Mouse (Mus musculus) liver, postnatal 0 days (tissue): ENCODE data around the gene Gm20379. TPM values are rescaled to one million over a fixed set of nuclear protein-coding genes. Genes with fewer than 3 reads are reported as not detected.

Source experiments
- ATAC-seq: fragments of 200-750 bp; cut with Nextera tagmentation; 2 replicates; pipeline ENCODE4 v1.8.0; 2017; ENCODE audit warnings: mild to moderate bottlenecking, moderate library complexity
- DNase-seq: peaks from one replicate; pipeline ENCODE4 v3.0.0-alpha.2; 2016
- H3K27ac ChIP-seq: fragments of 300-500 bp; sonication (generic); 2 replicates; pipeline ENCODE4 v1.5.1; 2014; ENCODE audit warnings: antibody characterized with exemption, moderate library complexity, mild to moderate bottlenecking, low read depth
- H3K27me3 ChIP-seq: fragments of 300-500 bp; sonication (generic); 2 replicates; pipeline ENCODE4 v1.6.1; 2014; ENCODE audit warnings: low read length, control low read depth, mixed read lengths; ENCODE audit not compliant: insufficient read depth
- H3K36me3 ChIP-seq: fragments of 300-500 bp; sonication (generic); replicated peaks from 2 replicates; pipeline ENCODE4 v1.6.1; 2014; ENCODE audit warnings: mild to moderate bottlenecking, control low read depth, low read length, moderate library complexity, mixed read lengths; ENCODE audit not compliant: insufficient read depth
- H3K4me1 ChIP-seq: fragments of 300-500 bp; sonication (generic); 2 replicates; pipeline ENCODE4 v1.6.1; 2014; ENCODE audit warnings: antibody characterized with exemption, mild to moderate bottlenecking, control low read depth; ENCODE audit not compliant: insufficient read depth
- H3K4me2 ChIP-seq: fragments of 300-500 bp; sonication (generic); 2 replicates; pipeline ENCODE4 v1.6.1; 2014; ENCODE audit warnings: low read depth, mild to moderate bottlenecking, low read length, moderate library complexity, mixed read lengths
- H3K4me3 ChIP-seq: fragments of 300-500 bp; sonication (generic); 2 replicates; pipeline ENCODE4 v1.5.1; 2014; ENCODE audit warnings: low read depth, low read length
- H3K9ac ChIP-seq: fragments of 300-500 bp; sonication (generic); replicated peaks from 2 replicates; pipeline ENCODE4 v1.6.1; 2014; ENCODE audit warnings: mild to moderate bottlenecking, moderate library complexity
- H3K9me3 ChIP-seq: fragments of 300-500 bp; sonication (generic); 2 replicates; pipeline ENCODE4 v1.6.1; 2016; ENCODE audit warnings: mild to moderate bottlenecking, control low read depth, low read length, mixed read lengths
- CTCF ChIP-seq: sonication (generic); IDR thresholded peaks from 2 replicates; pipeline ENCODE4 v1.5.1; 2016; ENCODE audit warnings: antibody characterized with exemption, low read depth
- EP300 ChIP-seq: IDR thresholded peaks from 2 replicates; pipeline ENCODE4 v1.6.1; 2016; ENCODE audit warnings: antibody characterized with exemption, low read depth, mild to moderate bottlenecking
- WGBS: fragments of 180-500 bp; shearing (Covaris S2); extraction: QIAGEN DNeasy Blood & Tissue Kit; methylation state at CpG from one replicate; pipeline ENCODE4 v1.1.7; 2014; ENCODE audit not compliant: insufficient replicate concordance; 5-methylcytosine and 5-hydroxymethylcytosine counted together
- polyA plus RNA-seq: library from polyadenylated mRNA; unstranded; fragments of >200 nt; fragmentation: Nextera tagmentation; extraction: Ambion mirVana; gene quantifications from 2 replicates; pipeline ENCODE4 v1.2.1, GENCODE M21; 2015

Gm20379 gene
- polyA plus RNA-seq, 1 experiment from 2014 or later: 0.38 TPM

GRCm38 (mm10) chr13:92328000-92328399 is 22.2 kb downstream of the Gm20379 start:
- Histone ChIP-seq H3K4me1 (no peaks in the 10 kb centered on the region), H3K27me3 (no peaks in the 10 kb centered on the region), H3K9ac (no peak overlapping the region), H3K36me3 (peaks cover 7% of the 10 kb centered on the region; the same call in 1 of the 2 replicates), H3K4me2 (no peak overlapping the region), H3K27ac (no peak overlapping the region), H3K4me3 (no peak overlapping the region), H3K9me3 (no peaks in the 10 kb centered on the region)
- DNase-seq: no peak
- TF ChIP-seq EP300 (no peak), CTCF (no peak)
- WGBS: 38% methylated on average over 2 of the region's 2 CpGs
- ATAC-seq: no peak

- no peaks in the 10 kb centered on the region for H3K9me3 ChIP-seq
- H3K27ac ChIP-seq: no peak overlapping the region
- H3K36me3 ChIP-seq: peaks cover 7% of the 10 kb centered on the region; the same call in 1 of the 2 replicates
- WGBS: 83% methylated on average over 3 of the region's 3 CpGs
- ATAC-seq: no peak
- H3K4me2 ChIP-seq: no peak overlapping the region
- no peak overlapping the region for H3K4me3 ChIP-seq
- DNase-seq: no peak
- H3K27me3 ChIP-seq: no peaks in the 10 kb centered on the region
- no peak overlapping the region for H3K9ac ChIP-seq
- no peaks in the 10 kb centered on the region for H3K4me1 ChIP-seq
- no peak for TF ChIP-seq EP300
- TF ChIP-seq CTCF: no peak
Measured at GRCm38 (mm10) chr13:92330621-92331020, 24.8 kb downstream of the Gm20379 start.

GRCm38 (mm10) chr13:92332103-92332879 is 26.5 kb downstream of the Gm20379 start:
- H3K9me3 ChIP-seq: no peaks in the 10 kb centered on the region
- no peak for TF ChIP-seq CTCF
- TF ChIP-seq EP300: no peak
- ATAC-seq: no peak
- no peak overlapping the region for H3K27ac ChIP-seq
- H3K4me1 ChIP-seq: no peaks in the 10 kb centered on the region
- no peak for DNase-seq
- WGBS: 86% methylated on average over 15 of the region's 15 CpGs
- no peak overlapping the region for H3K4me3 ChIP-seq
- H3K9ac ChIP-seq: no peak overlapping the region
- H3K27me3 ChIP-seq: no peaks in the 10 kb centered on the region
- peaks cover 7% of the 10 kb centered on the region; the same call in 1 of the 2 replicates for H3K36me3 ChIP-seq
- no peak overlapping the region for H3K4me2 ChIP-seq

GRCm38 (mm10) chr13:92336857-92337256 is 31.1 kb downstream of the Gm20379 start:
- Histone ChIP-seq H3K36me3 (peaks cover 5% of the 10 kb centered on the region; the same call in 1 of the 2 replicates), H3K4me1 (no peaks in the 10 kb centered on the region), H3K27ac (no peak overlapping the region), H3K4me2 (no peak overlapping the region), H3K27me3 (no peaks in the 10 kb centered on the region), H3K9ac (no peak overlapping the region), H3K4me3 (no peak overlapping the region), H3K9me3 (no peaks in the 10 kb centered on the region)
- WGBS: 83% methylated on average over 1 of the region's 1 CpGs
- no peak for DNase-seq
- TF ChIP-seq EP300: no peak
- TF ChIP-seq CTCF: no peak
- ATAC-seq: no peak

- TF ChIP-seq CTCF (no peak), EP300 (no peak)
- no peaks in the 10 kb centered on the region for H3K27me3 ChIP-seq
- no peak overlapping the region for H3K4me3 ChIP-seq
- H3K9me3 ChIP-seq: no peaks in the 10 kb centered on the region
- no peaks in the 10 kb centered on the region for H3K4me1 ChIP-seq
- ATAC-seq (no peak), DNase-seq (no peak)
- H3K36me3 ChIP-seq: peaks cover 13% of the 10 kb centered on the region; the same call in 1 of the 2 replicates
- H3K9ac ChIP-seq: no peak overlapping the region
- H3K4me2 ChIP-seq: no peak overlapping the region
- WGBS: 64% methylated on average over 6 of the region's 6 CpGs
- H3K27ac ChIP-seq: no peak overlapping the region
Measured at GRCm38 (mm10) chr13:92337773-92338462, 32.1 kb downstream of the Gm20379 start.

GRCm38 (mm10) chr13:92339787-92340186 is 34.0 kb downstream of the Gm20379 start:
- ATAC-seq: no peak
- H3K27me3 ChIP-seq: no peaks in the 10 kb centered on the region
- TF ChIP-seq CTCF: no peak
- no peak for TF ChIP-seq EP300
- no peaks in the 10 kb centered on the region for H3K9me3 ChIP-seq
- H3K4me1 ChIP-seq: no peaks in the 10 kb centered on the region
- H3K4me2 ChIP-seq: no peak overlapping the region
- peaks cover 22% of the 10 kb centered on the region for H3K36me3 ChIP-seq
- H3K27ac ChIP-seq: no peak overlapping the region
- DNase-seq: no peak
- WGBS: 86% methylated on average over 3 of the region's 3 CpGs
- no peak overlapping the region for H3K4me3 ChIP-seq
- no peak overlapping the region for H3K9ac ChIP-seq
